Mouse (Mus musculus) intestine, embryonic 14.5 days (tissue): Measurements from ENCODE around the gene Ndufaf3. TPM values are rescaled to one million over a fixed set of nuclear protein-coding genes. Genes with fewer than 3 reads are reported as not detected.

ENCODE experiments used
- ATAC-seq: fragments of 200-750 bp; cut with Nextera tagmentation; replicated peaks from 2 replicates; pipeline ENCODE4 v1.8.0; 2017; ENCODE audit warnings: low read depth, moderate number of reproducible peaks, moderate TSS enrichment, moderate library complexity; ENCODE audit not compliant: low FRiP score, low TSS enrichment
- DNase-seq: peaks from one replicate; pipeline ENCODE4 v3.0.0-alpha.2; 2018; ENCODE audit warnings: low spot score
- H3K27ac ChIP-seq: fragments of 300-500 bp; sonication (generic); 2 replicates; pipeline ENCODE4 v1.5.1; 2014; ENCODE audit warnings: low read depth, mild to moderate bottlenecking, control low read depth
- H3K27me3 ChIP-seq: fragments of 300-500 bp; sonication (generic); replicated peaks from 2 replicates; pipeline ENCODE4 v1.6.1; 2014; ENCODE audit warnings: low read length, control low read depth; ENCODE audit not compliant: control insufficient read depth, insufficient read depth
- H3K36me3 ChIP-seq: fragments of 300-500 bp; sonication (generic); 2 replicates; pipeline ENCODE4 v1.6.1; 2014; ENCODE audit warnings: low read length, control low read depth; ENCODE audit not compliant: control insufficient read depth, insufficient read depth
- H3K4me1 ChIP-seq: fragments of 300-500 bp; sonication (generic); replicated peaks from 2 replicates; pipeline ENCODE4 v1.6.1; 2014; ENCODE audit warnings: low read length, control low read depth, mixed read lengths; ENCODE audit not compliant: control insufficient read depth, insufficient read depth
- H3K4me2 ChIP-seq: fragments of 300-500 bp; sonication (generic); 2 replicates; pipeline ENCODE4 v1.6.1; 2014; ENCODE audit warnings: low read length
- H3K4me3 ChIP-seq: fragments of 300-500 bp; sonication (generic); 2 replicates; pipeline ENCODE4 v1.5.1; 2014; ENCODE audit warnings: low read depth, low read length, control low read depth, mixed read lengths
- H3K9ac ChIP-seq: fragments of 300-500 bp; sonication (generic); 2 replicates; pipeline ENCODE4 v1.6.1; 2014; ENCODE audit warnings: mild to moderate bottlenecking, low read length
- H3K9me3 ChIP-seq: fragments of 300-500 bp; sonication (generic); 2 replicates; pipeline ENCODE4 v1.6.1; 2016; ENCODE audit warnings: low read length, control low read depth; ENCODE audit not compliant: control insufficient read depth
- WGBS: fragments of 180-500 bp; shearing (Covaris S2); extraction: QIAGEN DNeasy Blood & Tissue Kit; methylation state at CpG from one replicate; pipeline ENCODE4 v1.1.7; 2014; 5-methylcytosine and 5-hydroxymethylcytosine counted together
- polyA plus RNA-seq: library from polyadenylated mRNA; unstranded; fragments of >200 nt; fragmentation: Nextera tagmentation; extraction: Ambion mirVana; gene quantifications from 2 replicates; pipeline ENCODE4 v1.2.1, GENCODE M21; 2014

Ndufaf3 gene
- polyA plus RNA-seq, 1 experiment from 2014 or later = 37.0 TPM

DNA sequence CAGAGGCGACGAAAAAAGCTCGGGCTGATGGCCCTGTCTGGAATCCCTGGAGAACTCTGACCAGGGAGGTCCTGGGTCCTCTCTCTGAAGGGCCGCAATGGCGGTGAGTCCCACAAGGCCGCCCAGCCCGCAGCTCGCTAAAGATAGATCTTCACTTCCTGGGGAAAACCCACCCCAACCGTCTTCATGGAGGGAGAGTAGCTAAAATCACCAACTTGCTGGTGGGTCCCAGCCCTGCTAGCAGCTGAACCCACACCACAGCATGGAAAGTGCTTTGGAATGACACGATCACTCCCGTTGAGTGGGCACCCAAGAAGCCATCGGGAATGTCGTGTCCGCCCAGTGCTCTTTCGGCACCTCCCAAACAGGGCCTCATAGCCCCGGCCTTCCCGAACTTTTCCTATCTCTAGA is 1.3 kb upstream of the Ndufaf3 start:
- Histone ChIP-seq H3K4me3 (peak overlapping the region; percentile 70), H3K27me3 (no peaks in the 10 kb centered on the region), H3K36me3 (peaks cover 50% of the 10 kb centered on the region), H3K4me2 (peak overlapping the region; percentile 83), H3K4me1 (peaks cover 17% of the 10 kb centered on the region), H3K27ac (no peak overlapping the region), H3K9me3 (no peaks in the 10 kb centered on the region), H3K9ac (no peak overlapping the region)
- no peak for ATAC-seq
- DNase-seq = no peak
- 74% methylated on average over 17 of the region's 17 CpGs for WGBS

DNA sequence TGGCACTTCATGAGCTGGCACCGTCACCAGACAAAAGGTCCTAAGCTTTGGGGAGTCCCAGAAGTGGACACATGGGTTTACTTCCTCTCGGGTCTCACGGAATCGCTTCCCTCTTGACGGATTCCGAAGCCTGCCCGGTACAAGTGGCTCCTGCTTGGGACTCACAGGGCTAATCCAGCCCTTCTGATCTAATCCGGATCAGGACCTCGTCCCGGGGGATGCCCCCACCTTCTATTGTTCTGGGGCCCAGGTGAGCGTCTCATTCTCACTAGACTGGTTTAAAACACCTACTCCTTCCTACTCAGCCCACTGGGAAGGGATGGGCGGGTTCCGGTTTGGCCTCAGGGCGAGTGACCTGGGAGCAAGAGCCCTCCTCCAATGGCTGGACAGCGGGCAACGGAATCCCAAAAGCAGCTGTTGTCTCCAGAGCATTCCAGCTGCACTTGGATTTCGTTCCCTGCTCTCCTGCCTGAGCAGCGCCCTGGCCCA is 741 bp upstream of the Ndufaf3 start:
- no peaks in the 10 kb centered on the region for H3K27me3 ChIP-seq
- peak overlapping the region; percentile 92 for H3K27ac ChIP-seq
- H3K36me3 ChIP-seq = peaks cover 49% of the 10 kb centered on the region
- ATAC-seq (no peak), DNase-seq (no peak)
- peaks cover 16% of the 10 kb centered on the region for H3K4me1 ChIP-seq
- H3K9ac ChIP-seq = peak overlapping the region; percentile 58
- H3K4me2 ChIP-seq = peak overlapping the region; percentile 83
- peak overlapping the region; percentile 70 for H3K4me3 ChIP-seq
- WGBS = 10% methylated on average over 18 of the region's 18 CpGs
- H3K9me3 ChIP-seq = no peaks in the 10 kb centered on the region

GRCm38 (mm10) chr9:108565881-108566814 is 1.1 kb downstream of the Ndufaf3 start:
- DNase-seq (no peak), ATAC-seq (no peak)
- Histone ChIP-seq H3K27ac (peak overlapping the region; percentile 92), H3K9ac (peak overlapping the region; percentile 58), H3K4me2 (peak overlapping the region; percentile 83), H3K36me3 (peaks cover 45% of the 10 kb centered on the region), H3K9me3 (no peaks in the 10 kb centered on the region), H3K4me3 (peak overlapping the region; percentile 70), H3K4me1 (peaks cover 22% of the 10 kb centered on the region), H3K27me3 (no peaks in the 10 kb centered on the region)
- WGBS = 10% methylated on average over 35 of the region's 35 CpGs

DNA sequence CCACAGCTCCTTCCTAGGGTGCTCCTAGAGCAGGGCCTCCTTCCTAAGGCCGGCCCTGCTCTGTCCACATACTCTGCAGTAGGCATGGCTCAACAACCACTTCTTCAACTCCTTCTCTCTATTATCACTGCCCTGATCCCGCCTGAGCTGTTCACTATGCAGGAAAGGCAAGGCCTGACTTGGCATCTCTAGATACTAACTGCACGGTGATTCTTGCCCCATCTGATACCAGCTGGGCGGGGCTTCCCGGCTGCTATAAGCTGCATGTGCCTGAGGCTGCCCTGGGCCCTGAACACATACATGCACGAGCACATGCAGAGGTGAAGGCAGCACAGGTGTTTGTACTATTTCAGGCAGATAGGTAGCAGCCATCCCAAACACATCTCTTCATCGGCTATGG is 3.1 kb downstream of the Ndufaf3 start:
- WGBS = 83% methylated on average over 7 of the region's 7 CpGs
- no peak overlapping the region for H3K27ac ChIP-seq
- H3K4me1 ChIP-seq = peaks cover 23% of the 10 kb centered on the region
- H3K9ac ChIP-seq = no peak overlapping the region
- H3K27me3 ChIP-seq = no peaks in the 10 kb centered on the region
- DNase-seq (no peak), ATAC-seq (no peak)
- no peaks in the 10 kb centered on the region for H3K9me3 ChIP-seq
- no peak overlapping the region for H3K4me2 ChIP-seq
- peaks cover 47% of the 10 kb centered on the region for H3K36me3 ChIP-seq
- H3K4me3 ChIP-seq = no peak overlapping the region

DNA sequence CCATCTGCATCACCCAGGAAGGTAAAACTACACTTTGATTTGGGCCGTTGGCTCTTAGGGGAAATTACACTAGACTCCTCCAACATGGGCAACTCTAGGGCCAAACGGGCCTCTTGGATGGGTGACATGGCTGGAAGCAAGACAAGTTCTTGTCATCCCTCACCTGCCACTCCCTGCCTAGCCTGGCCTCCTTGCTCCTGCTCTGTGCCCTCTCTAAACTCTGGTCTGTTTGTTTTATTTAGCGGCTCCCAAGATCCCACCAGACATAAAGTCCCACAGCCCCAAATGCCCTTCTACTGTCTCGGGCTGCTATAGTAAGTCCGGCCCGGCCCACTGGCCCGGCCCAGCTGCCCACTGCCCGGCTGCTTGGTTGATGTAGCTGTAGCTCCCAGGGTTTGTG is 3.6 kb downstream of the Ndufaf3 start:
- Histone ChIP-seq H3K36me3 (peaks cover 52% of the 10 kb centered on the region), H3K9ac (no peak overlapping the region), H3K27ac (no peak overlapping the region), H3K27me3 (no peaks in the 10 kb centered on the region), H3K4me3 (no peak overlapping the region), H3K4me1 (peaks cover 23% of the 10 kb centered on the region), H3K9me3 (no peaks in the 10 kb centered on the region), H3K4me2 (no peak overlapping the region)
- DNase-seq (no peak), ATAC-seq (no peak)
- whole genome bisulfite sequencing = 90% methylated on average over 8 of the region's 8 CpGs

DNA sequence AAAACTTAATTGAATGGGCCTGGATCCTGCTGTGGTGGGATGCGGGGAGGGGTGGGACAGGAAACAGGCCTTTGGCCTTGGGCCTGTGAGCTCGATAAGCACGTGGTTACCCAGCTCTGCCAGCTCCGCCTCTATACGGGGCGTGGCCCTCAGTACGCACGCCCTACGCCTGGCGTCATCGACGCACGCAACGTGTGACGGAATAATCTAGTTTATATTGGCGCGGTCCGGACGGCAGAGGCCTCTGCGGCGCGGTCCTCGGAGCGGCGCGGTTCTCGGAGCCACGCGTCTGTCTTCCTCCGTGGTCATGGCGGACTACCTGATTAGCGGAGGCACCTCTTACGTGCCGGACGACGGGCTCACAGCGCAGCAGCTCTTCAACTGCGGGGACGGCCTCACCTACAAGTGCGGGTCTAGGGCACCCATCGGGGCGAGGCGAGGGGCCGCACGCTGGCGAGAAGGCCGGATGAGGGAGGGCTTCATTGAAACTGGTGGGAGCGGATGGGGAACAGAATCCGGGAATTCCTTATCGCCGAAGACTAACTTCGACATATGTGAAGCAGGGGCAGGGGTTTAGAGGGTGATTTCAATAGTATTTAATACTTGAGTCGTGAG is 6.9 kb downstream of the Ndufaf3 start, which contains the start of gene Impdh2:
Gene Impdh2, plus strand, starts transcription at position 60 of the 615 bp plus-strand sequence.
- Histone ChIP-seq H3K4me2 (peak within 1 kb of the TSS; percentile 60), H3K27ac (peak within 1 kb of the TSS; percentile 64; the same call in 1 of the 2 replicates), H3K4me3 (peak within 1 kb of the TSS; percentile 48), H3K9me3 (no peaks in the 10 kb centered on the region), H3K27me3 (no peaks in the 10 kb centered on the region), H3K9ac (peak within 1 kb of the TSS; percentile 55), H3K36me3 (peaks cover 76% of the 10 kb centered on the region), H3K4me1 (peaks cover 10% of the 10 kb centered on the region)
- DNase-seq (peak; percentile 98), ATAC-seq (peak; percentile 98)
- WGBS = under 1% methylated on average over 52 of the region's 53 CpGs

DNA sequence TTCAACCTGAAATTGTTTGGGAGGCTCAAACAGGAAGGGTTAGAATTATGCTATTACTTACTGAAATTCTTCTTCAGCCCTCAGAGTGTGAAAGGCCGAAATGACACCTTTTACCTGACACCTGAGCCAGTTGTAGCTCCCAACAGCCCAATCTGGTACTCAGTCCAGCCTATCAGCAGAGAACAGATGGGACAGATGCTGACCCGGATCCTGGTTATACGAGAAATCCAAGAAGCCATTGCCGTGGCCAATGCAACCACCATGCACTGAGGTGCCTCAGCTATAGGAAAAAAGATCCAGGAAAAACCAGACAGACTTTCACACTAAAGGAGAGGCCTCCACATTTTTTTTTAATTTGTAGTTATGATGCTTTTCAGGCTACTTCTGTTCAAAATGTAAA is 8.1 kb downstream of the Ndufaf3 start:
- H3K36me3 ChIP-seq = peaks cover 74% of the 10 kb centered on the region
- H3K4me2 ChIP-seq = no peak overlapping the region
- H3K9me3 ChIP-seq = no peaks in the 10 kb centered on the region
- ATAC-seq = no peak
- H3K27me3 ChIP-seq = no peaks in the 10 kb centered on the region
- H3K4me1 ChIP-seq = peaks cover 10% of the 10 kb centered on the region
- H3K27ac ChIP-seq = no peak overlapping the region
- no peak for DNase-seq
- 89% methylated on average over 4 of the region's 4 CpGs for WGBS
- H3K9ac ChIP-seq = no peak overlapping the region
- H3K4me3 ChIP-seq = no peak overlapping the region

GRCm38 (mm10) chr9:108546875-108547274 is 20.4 kb downstream of the Ndufaf3 start:
- H3K4me3 ChIP-seq = no peak overlapping the region
- H3K9me3 ChIP-seq = no peaks in the 10 kb centered on the region
- 96% methylated on average over 1 of the region's 1 CpGs for WGBS
- no peak overlapping the region for H3K4me2 ChIP-seq
- H3K27ac ChIP-seq = no peak overlapping the region
- H3K4me1 ChIP-seq = no peaks in the 10 kb centered on the region
- no peak overlapping the region for H3K9ac ChIP-seq
- ATAC-seq (no peak), DNase-seq (no peak)
- no peaks in the 10 kb centered on the region for H3K27me3 ChIP-seq
- peaks cover 90% of the 10 kb centered on the region for H3K36me3 ChIP-seq
